Mouse (Mus musculus) E14TG2a.4 (cell line): Measurements from ENCODE around the gene Ptov1.

Experiments used
- CTCF ChIP-seq: conservative IDR thresholded peaks from 2 replicates; pipeline ENCODE4 v1.5.1; 2014; ENCODE audit warnings: low read length
- NANOG ChIP-seq: IDR thresholded peaks from 2 replicates; pipeline ENCODE4 v1.6.1; 2014; ENCODE audit warnings: borderline replicate concordance, low read length, mixed read lengths

- TF ChIP-seq CTCF: peak; percentile 67
- no peak for TF ChIP-seq NANOG
These were observed 44.7 kb downstream of the Ptov1 start for GRCm38 (mm10) chr7:44824872-44825271.
